Comparison of ENCODE assay signal across 9 mouse cellular contexts in the genomic region with DNA sequence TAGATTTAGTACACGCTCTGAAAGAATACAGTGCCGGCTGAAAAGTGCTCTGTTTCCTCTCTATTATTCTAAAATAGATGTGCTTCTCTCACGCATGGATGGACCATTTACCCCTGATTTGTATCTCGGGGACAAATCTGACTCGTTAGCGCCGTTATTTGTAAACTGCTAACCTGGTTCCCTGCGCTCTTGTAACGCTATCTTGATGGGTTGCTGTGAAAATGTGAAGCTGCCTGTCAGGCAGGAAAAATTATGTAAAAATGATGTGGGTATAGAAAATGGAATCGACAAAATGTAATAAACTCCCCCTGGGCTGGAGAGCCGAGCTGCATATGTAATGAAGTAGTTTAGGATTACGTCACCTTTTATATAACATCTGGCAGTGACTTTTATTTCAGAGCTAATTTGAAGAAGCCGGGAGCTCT. TPM values are rescaled to one million over a fixed set of nuclear protein-coding genes. Genes with fewer than 3 reads are reported as not detected.
DNase-seq lines count a peak whose midpoint lies in the region; ATAC-seq lines count a peak whose summit lies in the region.
"Had no signal": no experiment of that assay in that cellular context is flagged by ENCODE, and none has a peak within 500 bp of the region (broad histone marks: within the 10 kb centered on the region; RNA-seq: fewer than 3 reads in every experiment).

No protein-coding gene starts in this region.

- H3K9ac ChIP-seq in heart, embryonic 16.5 days (ENCODE audit: low read length): no peak overlapping the region
- 0 out of 2 replicates have a peak overlapping the region, but pooled peaks have one; percentile 3 for H3K9ac ChIP-seq in forebrain, embryonic 11.5 days (ENCODE audit: low read length)
- H3K9ac ChIP-seq: liver, embryonic 14.5 days had no signal

- H3K27me3 ChIP-seq in heart, embryonic 16.5 days (ENCODE audit: control insufficient read depth, insufficient read depth, low read length): no peaks in the 10 kb centered on the region
- no peaks in the 10 kb centered on the region for H3K27me3 ChIP-seq in forebrain, embryonic 11.5 days (ENCODE audit: control insufficient read depth, insufficient read depth, low read length)

- DNase-seq in heart, postnatal 25 days (ENCODE audit: low spot score): no peak
- DNase-seq in 3T3-L1 (ENCODE audit: low read depth, low spot score): peak; percentile 12
- DNase-seq in forebrain, embryonic 11.5 days (ENCODE audit: low spot score): no peak
- DNase-seq in left cerebral cortex, postnatal 14 days (ENCODE audit: low spot score in 2 of 2): peak; percentile 34 to 83
- no peak for DNase-seq in T-cell, adult 2 months (ENCODE audit: low spot score)
- no peak for DNase-seq in thymus, adult 18-20 months

- H3K27ac ChIP-seq in heart, embryonic 16.5 days (ENCODE audit: low read length): no peak overlapping the region
- H3K27ac ChIP-seq in forebrain, embryonic 11.5 days (ENCODE audit: low read depth, low read length): no peak overlapping the region
- H3K27ac ChIP-seq: liver, embryonic 14.5 days had no signal

- H3K9me3 ChIP-seq in heart, embryonic 16.5 days (replicated peaks; ENCODE audit: control insufficient read depth, low read length): no peaks in the 10 kb centered on the region
- no peaks in the 10 kb centered on the region for H3K9me3 ChIP-seq in forebrain, embryonic 11.5 days (ENCODE audit: control insufficient read depth, low read length)

- ATAC-seq in heart, embryonic 16.5 days (replicated peaks; ENCODE audit: extremely low read depth, insufficient read depth, low FRiP score): no peak
- ATAC-seq in forebrain, embryonic 11.5 days (replicated peaks; ENCODE audit: low FRiP score): 0 out of 2 replicates have a peak, but pooled peaks have one; percentile 28
- no peak for ATAC-seq in CD4-positive, CD25-positive, alpha-beta regulatory T cell, adult 4 months

- 54% methylated on average over 13 of the region's 13 CpGs for WGBS in heart, embryonic 16.5 days
- WGBS in forebrain, embryonic 11.5 days: 28% methylated on average over 13 of the region's 13 CpGs

- H3K36me3 ChIP-seq in heart, embryonic 16.5 days (ENCODE audit: control insufficient read depth, insufficient read depth): no peaks in the 10 kb centered on the region
- no peaks in the 10 kb centered on the region for H3K36me3 ChIP-seq in forebrain, embryonic 11.5 days (ENCODE audit: control insufficient read depth, insufficient read depth, low read length)

- H3K4me3 ChIP-seq in heart, embryonic 16.5 days (ENCODE audit: low read length): no peak overlapping the region
- H3K4me3 ChIP-seq in forebrain, embryonic 11.5 days (ENCODE audit: low read depth, low read length): peak overlapping the region; percentile 4; the same call in 1 of the 2 replicates

- H3K4me2 ChIP-seq in heart, embryonic 16.5 days (ENCODE audit: low read depth, low read length): peak overlapping the region; percentile 29
- peak overlapping the region; percentile 48 for H3K4me2 ChIP-seq in forebrain, embryonic 11.5 days (ENCODE audit: low read depth, low read length, severe bottlenecking)

- H3K4me1 ChIP-seq in heart, embryonic 16.5 days (ENCODE audit: control insufficient read depth, insufficient read depth, low read length): no peaks in the 10 kb centered on the region
- no peaks in the 10 kb centered on the region for H3K4me1 ChIP-seq in forebrain, embryonic 11.5 days (replicated peaks; ENCODE audit: control insufficient read depth, insufficient read depth, low read length)

- intact Hi-C loops in heart, postnatal 25 days (cut with DNase I): loop anchor here (2.0 to 10.0 kb wide), 2 partner anchors 802 to 1752 kb away; no protein-coding TSS in a partner anchor
- intact Hi-C loops in left cerebral cortex, postnatal 14 days (cut with DNase I): loop anchor here (2.0 to 10.0 kb wide), 3 partner anchors 345 to 802 kb away; no protein-coding TSS in a partner anchor

RNA-seq across cellular contexts. Expression of a gene that starts 59.4 kb away (rescaled TPM):
- polyA plus RNA-seq in heart, embryonic 16.5 days (2015; fragmentation: Nextera tagmentation; extraction: Ambion mirVana): 34.1 and 36.3 TPM in 2 replicates
- 10 to 100 TPM; 20.5 to 23.8 TPM for total RNA-seq in heart, postnatal 25 days (2021)
- polyA plus RNA-seq in forebrain, embryonic 11.5 days (2014; fragmentation: Nextera tagmentation; extraction: Ambion mirVana): 47.1 and 47.3 TPM in 2 replicates
- total RNA-seq in left cerebral cortex, postnatal 14 days (2021): 10 to 100 TPM; 41.9 to 43.7 TPM
- polyA plus RNA-seq in CD4-positive, CD25-positive, alpha-beta regulatory T cell, adult 4 months (2017; shearing (Covaris generic)): 10 to 100 TPM; 11.8 to 17.7 TPM

Comparison
In these comparisons a context has a peak if more than half of its experiments do, and no peak if none do; other contexts are left out.
1. DNase-seq: peak in 3T3-L1 (single experiment) and left cerebral cortex, postnatal 14 days (2 of 2); none in heart, postnatal 25 days (single experiment), forebrain, embryonic 11.5 days (single experiment), T-cell, adult 2 months (single experiment) and thymus, adult 18-20 months (0 of 2).